Mouse (Mus musculus) spleen, adult 2 months (tissue): ENCODE results near the gene Msh5. TPM values are rescaled to one million over a fixed set of nuclear protein-coding genes. Genes with fewer than 3 reads are reported as not detected.

Experiments
- DNase-seq, 2 experiments: peaks; one replicate each; pipeline versions ENCODE4 v3.0.0 to v3.0.0-alpha.2; 2012 to 2021; ENCODE audit warnings: low spot score in 2 of 2, low read depth in 1 of 2
- H3K27ac ChIP-seq: fragments of 200-500 bp; 2 replicates; pipeline ENCODE4 v1.5.1; 2012; ENCODE audit warnings: low read length, inconsistent platforms; ENCODE audit not compliant: insufficient read depth
- H3K27me3 ChIP-seq: fragments of 200-500 bp; 2 replicates; pipeline ENCODE4 v1.6.1; 2012; ENCODE audit warnings: mild to moderate bottlenecking, moderate library complexity, low read length, inconsistent platforms; ENCODE audit not compliant: control insufficient read depth, insufficient read depth
- H3K36me3 ChIP-seq: fragments of 200-500 bp; 2 replicates; pipeline ENCODE4 v1.6.1; 2012; ENCODE audit warnings: mild to moderate bottlenecking, low read length, inconsistent platforms; ENCODE audit not compliant: control insufficient read depth, insufficient read depth
- H3K4me1 ChIP-seq: fragments of 200-500 bp; 2 replicates; pipeline ENCODE4 v1.6.1; 2011; ENCODE audit warnings: inconsistent platforms; ENCODE audit not compliant: control insufficient read depth, insufficient read depth, insufficient read length
- H3K4me3 ChIP-seq: fragments of 200-500 bp; 2 replicates; pipeline ENCODE4 v1.5.1; 2011; ENCODE audit warnings: mild to moderate bottlenecking, inconsistent platforms; ENCODE audit not compliant: insufficient read depth, insufficient read length; ENCODE audit errors: extremely low read depth
- CTCF ChIP-seq: fragments of 200-500 bp; IDR thresholded peaks from 2 replicates; pipeline ENCODE4 v1.5.1; 2011; ENCODE audit warnings: mild to moderate bottlenecking, inconsistent platforms; ENCODE audit not compliant: insufficient read depth, insufficient read length, insufficient replicate concordance; ENCODE audit errors: extremely low read depth
- POLR2A ChIP-seq: fragments of 200-500 bp; IDR thresholded peaks from 2 replicates; pipeline ENCODE4 v1.6.1; 2011; ENCODE audit warnings: low read depth, low read length, inconsistent platforms
- WGBS: fragments of 180-500 bp; shearing (Covaris S2); methylation state at CpG from one replicate; pipeline ENCODE4 v1.1.7; 2018; 5-methylcytosine and 5-hydroxymethylcytosine counted together
- polyA plus RNA-seq: library from polyadenylated mRNA; depleted of rRNA; stranded (reverse); fragments of >200 nt; gene quantifications from 2 replicates; pipeline ENCODE4 v1.2.3, GENCODE M21; 2012

Gene Msh5
- polyA plus RNA-seq, 1 experiment = 8.6 TPM

GRCm38 (mm10) chr17:35016791-35017705 lies 29.5 kb downstream of the Msh5 start:
- Histone ChIP-seq H3K4me3 (no peak overlapping the region), H3K27me3 (no peaks in the 10 kb centered on the region), H3K27ac (no peak overlapping the region), H3K36me3 (peaks cover 42% of the 10 kb centered on the region), H3K4me1 (peaks cover 13% of the 10 kb centered on the region)
- no peak for TF ChIP-seq POLR2A
- no peak for TF ChIP-seq CTCF
- WGBS = 70% methylated on average over 10 of the region's 10 CpGs
- DNase-seq = no peak

GRCm38 (mm10) chr17:35016376-35016775 lies 30.2 kb downstream of the Msh5 start, which contains the start of gene Vwa7:
TSS of gene Vwa7 (plus strand) at chr17:35016579.
- no peak for DNase-seq
- Histone ChIP-seq H3K27ac (no peak within 1 kb of the TSS), H3K4me3 (no peak within 1 kb of the TSS), H3K4me1 (peaks cover 13% of the 10 kb centered on the region), H3K27me3 (no peaks in the 10 kb centered on the region), H3K36me3 (peaks cover 49% of the 10 kb centered on the region)
- 55% methylated on average over 12 of the region's 12 CpGs for WGBS
- no peak for TF ChIP-seq POLR2A
- TF ChIP-seq CTCF = no peak

GRCm38 (mm10) chr17:35015296-35015695 lies 31.2 kb downstream of the Msh5 start:
- TF ChIP-seq POLR2A (no peak), CTCF (no peak)
- Histone ChIP-seq H3K27me3 (no peaks in the 10 kb centered on the region), H3K4me3 (no peak overlapping the region), H3K36me3 (peaks cover 60% of the 10 kb centered on the region), H3K4me1 (peaks cover 11% of the 10 kb centered on the region), H3K27ac (no peak overlapping the region)
- WGBS = 92% methylated on average over 16 of the region's 16 CpGs
- no peak for DNase-seq

- Histone ChIP-seq H3K27ac (no peak overlapping the region), H3K4me1 (peaks cover 11% of the 10 kb centered on the region), H3K36me3 (peaks cover 69% of the 10 kb centered on the region), H3K27me3 (no peaks in the 10 kb centered on the region), H3K4me3 (no peak overlapping the region)
- DNase-seq = no peak
- TF ChIP-seq POLR2A (no peak), CTCF (no peak)
- 91% methylated on average over 6 of the region's 6 CpGs for WGBS
Observed at GRCm38 (mm10) chr17:35013221-35013620, 33.3 kb downstream of the Msh5 start.

- no peak overlapping the region for H3K27ac ChIP-seq
- H3K4me1 ChIP-seq = peaks cover 11% of the 10 kb centered on the region
- no peak for DNase-seq
- H3K36me3 ChIP-seq = peaks cover 74% of the 10 kb centered on the region
- H3K4me3 ChIP-seq = no peak overlapping the region
- H3K27me3 ChIP-seq = no peaks in the 10 kb centered on the region
- 92% methylated on average over 13 of the region's 13 CpGs for WGBS
- TF ChIP-seq POLR2A (no peak), CTCF (no peak)
Observed at GRCm38 (mm10) chr17:35012430-35012829, 34.1 kb downstream of the Msh5 start.

- 99% methylated on average over 8 of the region's 8 CpGs for WGBS
- H3K4me3 ChIP-seq = no peak overlapping the region
- DNase-seq = no peak
- peaks cover 74% of the 10 kb centered on the region for H3K36me3 ChIP-seq
- H3K4me1 ChIP-seq = peaks cover 6% of the 10 kb centered on the region
- no peaks in the 10 kb centered on the region for H3K27me3 ChIP-seq
- no peak overlapping the region for H3K27ac ChIP-seq
- no peak for TF ChIP-seq POLR2A
Observed at GRCm38 (mm10) chr17:35011440-35011839, 35.1 kb downstream of the Msh5 start.

- Histone ChIP-seq H3K27me3 (no peaks in the 10 kb centered on the region), H3K4me1 (no peaks in the 10 kb centered on the region), H3K36me3 (peaks cover 69% of the 10 kb centered on the region), H3K27ac (no peak overlapping the region), H3K4me3 (no peak overlapping the region)
- WGBS = 94% methylated on average over 7 of the region's 7 CpGs
- DNase-seq = no peak
- TF ChIP-seq POLR2A (no peak), CTCF (no peak)
Observed at GRCm38 (mm10) chr17:35009586-35009985, 37.0 kb downstream of the Msh5 start.
